Mouse (Mus musculus) limb, embryonic 13.5 days (tissue): ENCODE results near the gene Mrnip. TPM values are rescaled to one million over a fixed set of nuclear protein-coding genes. Genes with fewer than 3 reads are reported as not detected.

Source experiments
- ATAC-seq: fragments of 200-750 bp; cut with Nextera tagmentation; 2 replicates; pipeline ENCODE4 v1.8.0; 2017; ENCODE audit warnings: low read depth, moderate number of reproducible peaks, moderate TSS enrichment; ENCODE audit not compliant: low FRiP score
- H3K27ac ChIP-seq: fragments of 300-500 bp; sonication (generic); 2 replicates; pipeline ENCODE4 v1.5.1; 2015; ENCODE audit warnings: inconsistent platforms, mild to moderate bottlenecking, moderate library complexity
- H3K27me3 ChIP-seq: fragments of 300-500 bp; sonication (generic); 2 replicates; pipeline ENCODE4 v1.6.1; 2015; ENCODE audit warnings: mild to moderate bottlenecking, inconsistent platforms
- H3K36me3 ChIP-seq: fragments of 300-500 bp; sonication (generic); 2 replicates; pipeline ENCODE4 v1.6.1; 2015; ENCODE audit warnings: inconsistent platforms, mild to moderate bottlenecking, moderate library complexity
- H3K4me1 ChIP-seq: fragments of 300-500 bp; sonication (generic); 2 replicates; pipeline ENCODE4 v1.6.1; 2015; ENCODE audit warnings: inconsistent platforms
- H3K4me2 ChIP-seq: fragments of 300-500 bp; sonication (generic); replicated peaks from 2 replicates; pipeline ENCODE4 v1.6.1; 2015; ENCODE audit warnings: inconsistent platforms, mild to moderate bottlenecking, moderate library complexity
- H3K4me3 ChIP-seq: fragments of 300-500 bp; sonication (generic); 2 replicates; pipeline ENCODE4 v1.5.1; 2015; ENCODE audit warnings: moderate library complexity, mild to moderate bottlenecking, inconsistent platforms
- H3K9ac ChIP-seq: fragments of 300-500 bp; sonication (generic); 2 replicates; pipeline ENCODE4 v1.6.1; 2015; ENCODE audit warnings: mild to moderate bottlenecking, inconsistent platforms
- H3K9me3 ChIP-seq: fragments of 300-500 bp; sonication (generic); 2 replicates; pipeline ENCODE4 v1.6.1; 2016; ENCODE audit warnings: inconsistent platforms
- WGBS: fragments of 180-500 bp; shearing (Covaris S2); methylation state at CpG from one replicate; pipeline ENCODE4 v1.1.7; 2015; 5-methylcytosine and 5-hydroxymethylcytosine counted together
- polyA plus RNA-seq: library from polyadenylated mRNA; unstranded; fragments of >200 nt; fragmentation: Nextera tagmentation; extraction: Ambion mirVana; gene quantifications from 2 replicates; pipeline ENCODE4 v1.2.1, GENCODE M21; 2015

Gene Mrnip
- polyA plus RNA-seq, 1 experiment from 2014 or later = 18.0 TPM

DNA sequence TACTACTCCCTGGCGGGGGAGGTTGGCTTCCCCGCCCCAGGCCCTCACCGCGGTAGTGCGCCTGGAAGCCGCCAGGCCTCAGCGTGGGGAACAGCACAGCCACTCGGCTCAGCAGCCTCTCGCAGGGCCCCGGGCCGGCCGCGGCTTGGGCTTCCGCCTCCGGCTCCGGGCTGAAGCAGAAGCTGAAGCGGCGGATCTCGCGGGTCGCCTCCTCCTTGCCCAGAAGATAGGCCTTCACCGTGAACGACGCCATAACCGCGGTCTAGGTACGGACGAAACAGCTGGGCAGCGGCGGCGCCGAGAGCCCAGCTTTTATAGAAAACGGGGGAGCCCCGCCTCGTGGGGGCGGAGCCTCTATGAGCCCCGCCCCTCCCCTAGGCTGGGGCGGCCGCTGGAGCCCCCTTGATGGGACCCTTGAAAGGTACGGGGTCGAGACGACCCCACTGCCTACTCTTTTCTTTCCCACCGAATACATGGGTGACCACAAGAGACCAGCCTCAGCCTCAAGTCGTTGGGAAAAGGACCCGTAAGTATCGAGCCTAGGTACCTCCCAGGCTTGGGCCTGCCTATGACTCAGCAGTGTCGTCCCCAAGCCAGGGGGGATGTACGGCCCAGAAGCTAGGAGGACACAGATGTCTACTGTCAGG, 36.4 kb downstream of the Mrnip start, which contains the start of the genes Sqstm1 and Mgat4b:
Gene Sqstm1, minus strand, starts transcription at position 323 of the 647 bp plus-strand sequence.
Gene Mgat4b, plus strand, starts transcription at position 386 of the 647 bp plus-strand sequence.
- Histone ChIP-seq H3K36me3 (peaks cover 26% of the 10 kb centered on the region), H3K4me1 (peaks cover 17% of the 10 kb centered on the region), H3K9me3 (no peaks in the 10 kb centered on the region), H3K27me3 (no peaks in the 10 kb centered on the region), H3K27ac (peak within 1 kb of the TSS; percentile 96), H3K9ac (peak within 1 kb of the TSS; percentile 97), H3K4me3 (peak within 1 kb of the TSS; percentile 86), H3K4me2 (peak within 1 kb of the TSS; percentile 71)
- under 1% methylated on average over 48 of the region's 48 CpGs for WGBS
- ATAC-seq = peak; percentile 71

DNA sequence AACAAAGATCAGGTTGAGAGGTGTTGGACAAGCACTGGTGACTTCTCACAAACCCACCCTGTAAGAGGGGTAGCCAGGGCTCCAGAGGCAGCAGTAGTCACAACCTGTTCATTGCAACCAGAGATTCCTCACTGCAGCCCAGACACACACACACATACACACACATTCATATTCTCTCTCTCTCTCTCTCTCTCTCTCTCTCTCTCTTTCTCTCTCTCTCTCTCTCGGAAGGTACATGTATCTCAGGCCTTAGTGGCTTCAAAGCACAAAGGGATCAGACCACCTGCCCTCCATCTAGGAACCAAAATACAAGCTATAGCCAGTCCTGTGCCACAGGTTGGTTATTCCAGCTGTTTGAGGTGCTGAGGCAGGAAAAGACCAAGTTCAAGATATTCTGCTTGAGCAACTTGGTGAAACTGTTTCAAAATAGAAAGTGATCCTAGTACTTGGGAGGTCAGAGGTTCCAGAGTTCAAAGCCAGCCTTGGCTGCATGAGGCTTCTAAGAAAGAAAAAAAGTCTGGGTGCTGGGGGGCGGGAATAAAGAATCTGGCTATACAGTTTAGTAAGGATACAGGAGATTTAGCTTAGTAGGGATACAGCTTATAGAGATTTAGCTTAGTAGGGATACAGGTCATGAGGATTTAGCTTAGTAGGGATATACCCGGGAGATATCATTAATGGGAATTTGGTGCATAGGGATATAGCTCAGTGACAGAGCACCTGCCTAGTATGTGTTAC, 37.2 kb downstream of the Mrnip start:
- H3K4me1 ChIP-seq = peaks cover 26% of the 10 kb centered on the region
- no peaks in the 10 kb centered on the region for H3K9me3 ChIP-seq
- ATAC-seq = no peak
- peak overlapping the region; percentile 97 for H3K9ac ChIP-seq
- H3K4me2 ChIP-seq = peak overlapping the region; percentile 71
- H3K4me3 ChIP-seq = peak overlapping the region; percentile 86
- peaks cover 18% of the 10 kb centered on the region for H3K36me3 ChIP-seq
- no peak overlapping the region for H3K27ac ChIP-seq
- no peaks in the 10 kb centered on the region for H3K27me3 ChIP-seq
- WGBS = 94% methylated on average over 3 of the region's 3 CpGs

DNA sequence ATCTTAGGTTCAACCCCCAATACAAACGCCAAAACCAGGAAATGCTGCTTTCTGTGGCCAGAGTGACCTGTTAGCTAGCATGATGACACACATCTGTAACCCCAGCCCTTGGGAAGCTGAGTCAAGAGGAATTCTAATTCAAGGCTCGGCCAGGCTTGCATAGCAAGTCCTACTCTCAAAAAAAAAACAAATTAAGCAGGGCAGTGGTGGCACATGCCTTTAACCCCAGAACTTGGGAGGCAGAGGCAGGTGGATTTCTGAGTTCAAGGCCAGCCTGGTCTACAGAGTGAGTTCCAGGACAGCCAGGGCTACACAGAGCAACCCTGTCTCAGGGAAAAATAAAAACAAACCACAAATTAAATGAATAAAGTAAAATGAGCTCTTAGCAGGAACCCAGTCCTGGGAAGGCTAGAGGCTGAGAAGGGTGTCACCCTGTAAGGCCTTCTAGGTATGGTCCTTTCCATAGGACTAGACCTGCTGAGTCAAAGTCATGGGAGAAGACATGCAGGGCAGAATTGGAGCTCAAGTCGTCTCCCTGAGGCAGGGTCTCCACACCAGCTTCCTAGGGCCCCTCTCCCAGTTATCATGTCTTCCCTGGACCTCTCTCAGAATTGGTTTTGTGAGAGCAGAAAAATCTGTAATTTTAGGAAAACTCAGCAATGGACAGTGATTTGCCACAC, 38.0 kb downstream of the Mrnip start:
- H3K27ac ChIP-seq = no peak overlapping the region
- H3K9me3 ChIP-seq = no peaks in the 10 kb centered on the region
- WGBS = 68% methylated on average over 3 of the region's 3 CpGs
- no peak overlapping the region for H3K4me3 ChIP-seq
- no peak overlapping the region for H3K4me2 ChIP-seq
- ATAC-seq = no peak
- no peaks in the 10 kb centered on the region for H3K27me3 ChIP-seq
- H3K4me1 ChIP-seq = peaks cover 31% of the 10 kb centered on the region
- H3K36me3 ChIP-seq = peaks cover 10% of the 10 kb centered on the region
- no peak overlapping the region for H3K9ac ChIP-seq

GRCm38 (mm10) chr11:50212848-50213758, 38.9 kb downstream of the Mrnip start:
- WGBS = 63% methylated on average over 11 of the region's 11 CpGs
- no peak for ATAC-seq

GRCm38 (mm10) chr11:50214631-50215030, 40.4 kb downstream of the Mrnip start:
- Histone ChIP-seq H3K27ac (no peak overlapping the region), H3K9ac (no peak overlapping the region), H3K4me2 (no peak overlapping the region), H3K4me1 (peaks cover 28% of the 10 kb centered on the region), H3K36me3 (no peaks in the 10 kb centered on the region), H3K27me3 (no peaks in the 10 kb centered on the region), H3K4me3 (no peak overlapping the region), H3K9me3 (no peaks in the 10 kb centered on the region)
- WGBS = 88% methylated on average over 6 of the region's 6 CpGs
- ATAC-seq = no peak

More at GRCm38 (mm10) chr11:50212848-50213758, 38.9 kb downstream of the Mrnip start:
- Histone ChIP-seq H3K4me2 (no peak overlapping the region), H3K36me3 (peaks cover 1% of the 10 kb centered on the region), H3K27me3 (no peaks in the 10 kb centered on the region), H3K9me3 (no peaks in the 10 kb centered on the region), H3K4me1 (peaks cover 35% of the 10 kb centered on the region), H3K4me3 (no peak overlapping the region), H3K27ac (no peak overlapping the region), H3K9ac (no peak overlapping the region)

DNA sequence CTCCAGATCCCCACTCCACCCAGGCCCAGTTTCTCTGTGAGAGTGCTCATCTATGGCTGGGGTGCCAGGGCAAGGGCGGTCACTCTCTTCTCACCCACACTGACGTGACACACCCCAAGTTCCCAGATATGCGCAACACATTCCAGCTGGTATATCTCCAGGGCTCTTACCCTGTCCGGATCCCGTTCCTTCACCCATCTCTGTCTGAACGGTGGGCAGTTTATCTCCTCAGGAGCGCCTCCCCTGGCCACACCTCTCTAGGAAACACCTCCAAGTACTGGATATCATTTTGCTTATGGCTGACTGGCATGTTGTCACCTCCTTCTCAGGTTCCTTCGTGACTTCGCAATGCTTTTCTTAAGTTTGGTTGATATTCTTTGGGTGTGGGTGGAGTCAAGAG, 41.4 kb downstream of the Mrnip start:
- Histone ChIP-seq H3K9me3 (no peaks in the 10 kb centered on the region), H3K4me3 (0 out of 2 replicates have a peak overlapping the region, but pooled peaks have one; percentile 5), H3K36me3 (no peaks in the 10 kb centered on the region), H3K9ac (0 out of 2 replicates have a peak overlapping the region, but pooled peaks have one; percentile 25), H3K27ac (no peak overlapping the region), H3K4me2 (peak overlapping the region; percentile 50), H3K27me3 (no peaks in the 10 kb centered on the region), H3K4me1 (peaks cover 28% of the 10 kb centered on the region)
- ATAC-seq = no peak
- WGBS = 12% methylated on average over 9 of the region's 9 CpGs

- no peak overlapping the region for H3K4me3 ChIP-seq
- H3K36me3 ChIP-seq = no peaks in the 10 kb centered on the region
- H3K4me1 ChIP-seq = peaks cover 23% of the 10 kb centered on the region
- 62% methylated on average over 4 of the region's 4 CpGs for WGBS
- H3K27ac ChIP-seq = no peak overlapping the region
- no peak overlapping the region for H3K9ac ChIP-seq
- H3K9me3 ChIP-seq = no peaks in the 10 kb centered on the region
- ATAC-seq = no peak
- no peak overlapping the region for H3K4me2 ChIP-seq
- no peaks in the 10 kb centered on the region for H3K27me3 ChIP-seq
Observed at GRCm38 (mm10) chr11:50216724-50217366, 42.6 kb downstream of the Mrnip start.

- WGBS = 61% methylated on average over 4 of the region's 4 CpGs
- peaks cover 23% of the 10 kb centered on the region for H3K4me1 ChIP-seq
- H3K36me3 ChIP-seq = no peaks in the 10 kb centered on the region
- ATAC-seq = no peak
- H3K27ac ChIP-seq = no peak overlapping the region
- no peaks in the 10 kb centered on the region for H3K27me3 ChIP-seq
- H3K4me2 ChIP-seq = no peak overlapping the region
- no peak overlapping the region for H3K4me3 ChIP-seq
- H3K9ac ChIP-seq = no peak overlapping the region
- H3K9me3 ChIP-seq = no peaks in the 10 kb centered on the region
Observed at GRCm38 (mm10) chr11:50217811-50218210, 43.6 kb downstream of the Mrnip start.

GRCm38 (mm10) chr11:50219833-50220232, 45.6 kb downstream of the Mrnip start:
- H3K9ac ChIP-seq = no peak overlapping the region
- H3K27me3 ChIP-seq = no peaks in the 10 kb centered on the region
- 35% methylated on average over 2 of the region's 2 CpGs for WGBS
- H3K4me2 ChIP-seq = no peak overlapping the region
- H3K36me3 ChIP-seq = no peaks in the 10 kb centered on the region
- H3K27ac ChIP-seq = no peak overlapping the region
- no peak for ATAC-seq
- no peaks in the 10 kb centered on the region for H3K9me3 ChIP-seq
- no peak overlapping the region for H3K4me3 ChIP-seq
- H3K4me1 ChIP-seq = peaks cover 32% of the 10 kb centered on the region

DNA sequence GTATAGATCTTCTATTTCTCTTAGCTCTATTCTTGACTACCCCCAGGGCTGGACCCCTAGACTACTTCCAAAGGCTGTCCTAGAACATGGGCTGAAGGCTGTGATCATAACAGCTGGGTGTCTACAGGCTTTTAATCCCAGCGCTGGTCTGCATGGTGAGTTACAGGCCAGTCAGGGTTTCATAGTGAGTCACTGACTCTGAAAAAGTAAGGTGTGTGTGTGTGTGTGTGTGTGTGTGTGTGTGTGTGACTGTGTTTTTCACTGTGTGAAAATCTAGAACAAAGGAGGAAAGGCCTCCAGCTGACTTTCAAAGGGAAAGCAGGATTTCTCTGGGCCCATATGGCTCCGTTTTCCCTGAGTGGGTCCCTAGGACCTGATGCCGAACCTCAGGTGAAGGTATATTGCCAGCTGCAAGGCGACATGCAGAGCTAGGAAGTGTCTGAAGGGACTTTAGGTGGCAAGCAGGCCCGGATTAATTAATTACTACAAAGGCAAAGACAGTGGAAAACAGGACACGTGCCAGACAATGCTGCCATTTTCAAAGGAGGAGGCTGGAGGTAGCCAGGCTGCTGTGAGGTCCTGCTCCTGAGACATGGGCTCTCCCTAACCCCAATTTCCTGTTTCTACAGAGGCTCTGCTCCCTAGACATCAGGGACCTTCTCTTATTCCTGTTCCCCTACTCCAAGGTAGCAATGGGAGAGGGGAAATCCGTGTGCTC, 48.5 kb downstream of the Mrnip start:
- Histone ChIP-seq H3K27me3 (no peaks in the 10 kb centered on the region), H3K9ac (no peak overlapping the region), H3K4me2 (no peak overlapping the region), H3K4me3 (no peak overlapping the region), H3K36me3 (no peaks in the 10 kb centered on the region), H3K9me3 (no peaks in the 10 kb centered on the region), H3K4me1 (peaks cover 34% of the 10 kb centered on the region), H3K27ac (no peak overlapping the region)
- WGBS = 53% methylated on average over 7 of the region's 7 CpGs
- ATAC-seq = no peak
